Comparison of ENCODE assay signal across 13 mouse cellular contexts in genomic region chr14:77626557-77627507, GRCm38 (mm10).
DNase-seq lines count a peak whose midpoint lies in the region; ATAC-seq and TF ChIP-seq lines count a peak whose summit lies in the region.
"Had no signal": no experiment of that assay in that cellular context is flagged by ENCODE, and none has a peak within 500 bp of the region (broad histone marks: within the 10 kb centered on the region; RNA-seq: fewer than 3 reads in every experiment).

No protein-coding gene starts in this region.

- H3K27me3 ChIP-seq in forebrain, embryonic 10.5 days (ENCODE audit: poor library complexity, severe bottlenecking) = peaks cover 43% of the 10 kb centered on the region
- H3K27me3 ChIP-seq in hindbrain, embryonic 14.5 days (ENCODE audit: control insufficient read depth, insufficient read depth, low read length) = no peaks in the 10 kb centered on the region

- 25% methylated on average over 12 of the region's 12 CpGs for WGBS in forebrain, embryonic 10.5 days
- WGBS in hindbrain, embryonic 14.5 days = 23% methylated on average over 12 of the region's 12 CpGs

- H3K27ac ChIP-seq in ES-E14 (ENCODE audit: insufficient read depth, low read depth, low read length, poor library complexity, severe bottlenecking) = peak overlapping the region; percentile 48
- peak overlapping the region; percentile 77 for H3K27ac ChIP-seq in forebrain, embryonic 10.5 days
- H3K27ac ChIP-seq in hindbrain, embryonic 14.5 days = peak overlapping the region; percentile 61
- H3K27ac ChIP-seq: embryonic facial prominence, embryonic 13.5 days had no signal

- no peak for DNase-seq in ES-E14 (ENCODE audit: low read depth, low spot score)
- peak; percentile 47 for DNase-seq in forebrain, embryonic 10.5 days (ENCODE audit: extremely low spot score, low spot score)
- DNase-seq in hindbrain, embryonic 14.5 days (ENCODE audit: low spot score) = no peak
- DNase-seq in neural tube, embryonic 10.5 days (ENCODE audit: extremely low spot score, low spot score) = peak; percentile 18
- no peak for DNase-seq in kidney, adult 8-10 months
- no peak for DNase-seq in urinary bladder, postnatal 10 days (ENCODE audit: low spot score)
- DNase-seq in thymus, postnatal 14 days = no peak
- DNase-seq in ovary, postnatal 10 days (ENCODE audit: low spot score) = no peak
- DNase-seq: adrenal gland, postnatal 14 days; cerebellum, adult 11-12 months; liver, postnatal 0 days had no signal

- no peaks in the 10 kb centered on the region for H3K9me3 ChIP-seq in ES-E14 (ENCODE audit: control insufficient read depth, insufficient read depth, low read depth, low read length)
- H3K9me3 ChIP-seq in forebrain, embryonic 10.5 days = no peaks in the 10 kb centered on the region; the same call in 1 of the 2 replicates
- H3K9me3 ChIP-seq in hindbrain, embryonic 14.5 days (ENCODE audit: control insufficient read depth, low read length) = no peaks in the 10 kb centered on the region
- H3K9me3 ChIP-seq: embryonic facial prominence, embryonic 13.5 days had no signal

- no peak for ATAC-seq in hindbrain, embryonic 14.5 days (ENCODE audit: low FRiP score)
- ATAC-seq: liver, postnatal 0 days had no signal

- H3K9ac ChIP-seq in ES-E14 (ENCODE audit: insufficient read depth, low read depth, low read length, poor library complexity, severe bottlenecking) = no peak overlapping the region
- peak overlapping the region; percentile 6; the same call in 1 of the 2 replicates for H3K9ac ChIP-seq in hindbrain, embryonic 14.5 days
- H3K9ac ChIP-seq: embryonic facial prominence, embryonic 13.5 days; liver, postnatal 0 days had no signal

- no peak overlapping the region for H3K4me2 ChIP-seq in hindbrain, embryonic 14.5 days (replicated peaks)
- H3K4me2 ChIP-seq: embryonic facial prominence, embryonic 13.5 days had no signal

- H3K4me1 ChIP-seq in ES-E14 (ENCODE audit: control insufficient read depth in 2 of 2, insufficient read depth in 2 of 2, low read length in 2 of 2, poor library complexity in 1 of 2) = 0 out of 4 replicates have a peak, but pooled peaks cover 0 to 5% of the 10 kb centered on the region in 2 experiments
- H3K4me1 ChIP-seq in forebrain, embryonic 10.5 days = peaks cover 53% of the 10 kb centered on the region
- H3K4me1 ChIP-seq in hindbrain, embryonic 14.5 days (replicated peaks; ENCODE audit: control insufficient read depth, insufficient read depth, low read length) = peaks cover 23% of the 10 kb centered on the region; the same call in 1 of the 2 replicates
- H3K4me1 ChIP-seq: megakaryocyte, embryonic 14.5 days had no signal

- in situ Hi-C loops in ES-E14 (cut with MboI; ENCODE audit: low sequenced_read_pairs in 2 of 2, unreplicated experiment in 2 of 2) = no loop called here

- peaks cover 7% of the 10 kb centered on the region for H3K36me3 ChIP-seq in ES-E14 (ENCODE audit: control insufficient read depth, insufficient read depth, low read length, poor library complexity, severe bottlenecking)
- no peaks in the 10 kb centered on the region for H3K36me3 ChIP-seq in forebrain, embryonic 10.5 days (replicated peaks)
- H3K36me3 ChIP-seq in hindbrain, embryonic 14.5 days (replicated peaks; ENCODE audit: control insufficient read depth, insufficient read depth) = no peaks in the 10 kb centered on the region
- H3K36me3 ChIP-seq: embryonic facial prominence, embryonic 13.5 days had no signal

- H3K4me3 ChIP-seq in ES-E14 (ENCODE audit: insufficient read depth in 1 of 2, low read depth in 1 of 2, low read length in 2 of 2, poor library complexity in 1 of 2, severe bottlenecking in 1 of 2) = no peak overlapping the region
- no peak overlapping the region for H3K4me3 ChIP-seq in forebrain, embryonic 10.5 days
- H3K4me3 ChIP-seq in hindbrain, embryonic 14.5 days (replicated peaks; ENCODE audit: low read length) = no peak overlapping the region
- H3K4me3 ChIP-seq: embryonic facial prominence, embryonic 13.5 days; megakaryocyte, embryonic 14.5 days had no signal

TF ChIP-seq in ES-E14, 5 proteins besides CTCF, POLR2A, EP300 and RAD21:
- no peak for TF ChIP-seq HCFC1 (IDR thresholded peaks at IDR 0.05; ENCODE audit: borderline replicate concordance, insufficient read depth, low read length)
- peak; percentile 50; the same call in 1 of the 2 replicates for TF ChIP-seq ZNF384 (IDR thresholded peaks at IDR 0.05; ENCODE audit: low read depth, low read length)
TF ChIP-seq in ES-E14: peak in this region for 1.

Comparison
In these comparisons a context has a peak if more than half of its experiments do, and no peak if none do; other contexts are left out.
1. DNase-seq: peak in forebrain, embryonic 10.5 days (single experiment) and neural tube, embryonic 10.5 days (single experiment); none in ES-E14 (single experiment), hindbrain, embryonic 14.5 days (single experiment), kidney, adult 8-10 months (0 of 2), urinary bladder, postnatal 10 days (single experiment), thymus, postnatal 14 days (single experiment) and ovary, postnatal 10 days (single experiment).
2. Peak in every context shown above with its lines, with median percentiles within 50 percentile points of each other: H3K27ac ChIP-seq.